Mouse (Mus musculus): ENCODE data around the gene Ascl2. TPM values are rescaled to one million over a fixed set of nuclear protein-coding genes. Genes with fewer than 3 reads are reported as not detected.

Gene Ascl2
- total and polyA plus RNA-seq, 2 experiments from 2014 or later: 0.69 to 2.9 TPM

DNA sequence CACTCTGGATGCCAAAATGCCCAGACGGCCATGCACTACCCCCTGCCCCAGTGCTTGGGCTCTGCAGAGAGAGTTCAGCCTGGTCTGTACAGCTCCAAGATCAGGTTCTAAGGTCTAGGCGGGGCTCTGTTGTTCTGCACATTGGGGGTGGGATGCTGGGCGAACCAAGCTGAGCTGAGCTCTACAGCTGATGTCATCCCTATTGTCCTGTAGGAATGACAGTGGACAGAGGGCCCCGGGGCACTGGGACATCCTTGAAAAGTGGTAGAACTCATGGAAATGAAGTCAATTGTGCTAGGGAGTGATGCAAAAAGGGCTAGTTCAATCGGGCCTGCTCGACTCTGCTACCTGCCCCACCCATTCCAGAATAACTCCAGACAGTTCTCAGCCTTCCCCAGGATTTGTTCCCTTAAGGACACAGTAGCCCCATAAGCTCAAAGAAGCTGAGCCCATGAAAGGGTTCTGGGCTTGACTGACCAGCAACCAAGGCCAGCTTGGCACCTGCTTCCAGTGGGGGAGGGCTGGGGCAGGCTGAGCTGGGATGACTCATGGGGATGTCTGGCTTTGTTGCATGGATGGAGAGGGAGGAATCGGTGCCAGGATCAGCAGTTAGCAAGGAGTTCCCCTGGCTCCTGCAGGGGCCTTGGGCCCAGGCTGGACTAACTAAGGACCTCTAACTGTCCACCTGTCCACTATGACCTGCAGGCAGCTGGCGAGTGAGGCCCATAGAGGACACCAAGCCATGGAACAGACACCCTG lies 44.5 kb upstream of the Ascl2 start:
- Histone ChIP-seq H3K4me3 (ENCODE audit: low read length) (no peak overlapping the region), H3K36me3 (ENCODE audit: insufficient read depth, low read length) (no peaks in the 10 kb centered on the region), H3K27ac (peak overlapping the region; percentile 48; the same call in 1 of the 2 replicates), H3K27me3 (ENCODE audit: insufficient read depth, low read length) (no peaks in the 10 kb centered on the region), H3K9me3 (ENCODE audit: low read length) (no peaks in the 10 kb centered on the region), H3K4me1 (ENCODE audit: insufficient read depth, low read length) (peaks cover 32% of the 10 kb centered on the region), H3K4me2 (ENCODE audit: low read depth, low read length) (no peak overlapping the region), H3K9ac (replicated peaks; ENCODE audit: low read length) (no peak overlapping the region)
- ATAC-seq (peak; percentile 57), DNase-seq (ENCODE audit: low spot score) (peak; percentile 63)
- WGBS: 58% methylated on average over 8 of the region's 8 CpGs
- no peak for TF ChIP-seq CTCF (IDR thresholded peaks at IDR 0.05; ENCODE audit: low read depth)

DNA sequence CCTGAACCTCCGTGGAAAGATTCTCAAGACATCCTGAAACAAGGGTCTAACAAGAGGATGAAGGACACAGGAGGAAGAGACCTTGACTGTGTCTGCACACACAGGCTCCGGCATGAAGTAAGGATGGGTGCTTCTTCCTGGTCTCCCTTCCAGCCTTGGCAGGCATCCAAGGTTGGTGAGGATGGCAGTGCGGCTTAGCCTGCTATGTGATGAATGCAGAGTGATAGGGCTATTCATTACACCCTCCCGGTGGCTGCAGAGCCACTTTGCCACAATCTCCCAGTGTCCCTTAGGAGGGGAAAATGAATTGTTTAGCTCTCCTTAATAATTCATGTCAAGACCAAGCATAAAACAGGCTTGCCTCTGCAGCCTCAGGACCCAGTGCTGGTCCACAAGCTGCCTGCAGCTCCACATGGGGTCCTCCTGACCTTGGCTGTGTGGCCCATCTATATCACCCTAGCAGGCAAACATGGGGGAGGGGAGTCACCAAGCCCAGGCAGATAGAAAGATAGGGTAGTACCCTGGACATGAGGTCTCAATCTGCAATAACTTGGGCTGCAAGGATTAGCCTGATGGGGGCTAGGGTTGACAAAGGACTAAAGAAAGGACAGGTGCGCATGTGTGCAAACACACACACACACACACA lies 43.3 kb upstream of the Ascl2 start:
- peak overlapping the region; percentile 41; the same call in 1 of the 2 replicates for H3K27ac ChIP-seq
- H3K4me3 ChIP-seq (ENCODE audit: low read length): no peak overlapping the region
- no peaks in the 10 kb centered on the region for H3K27me3 ChIP-seq (ENCODE audit: insufficient read depth, low read length)
- DNase-seq (ENCODE audit: low spot score): peak; percentile 64
- no peak for ATAC-seq
- peaks cover 35% of the 10 kb centered on the region for H3K4me1 ChIP-seq (ENCODE audit: insufficient read depth, low read length)
- H3K9me3 ChIP-seq (ENCODE audit: low read length): no peaks in the 10 kb centered on the region
- no peak overlapping the region for H3K4me2 ChIP-seq (ENCODE audit: low read depth, low read length)
- H3K9ac ChIP-seq (replicated peaks; ENCODE audit: low read length): no peak overlapping the region
- 43% methylated on average over 5 of the region's 5 CpGs for WGBS
- no peaks in the 10 kb centered on the region for H3K36me3 ChIP-seq (ENCODE audit: insufficient read depth, low read length)
- no peak for TF ChIP-seq CTCF (IDR thresholded peaks at IDR 0.05; ENCODE audit: low read depth)

DNA sequence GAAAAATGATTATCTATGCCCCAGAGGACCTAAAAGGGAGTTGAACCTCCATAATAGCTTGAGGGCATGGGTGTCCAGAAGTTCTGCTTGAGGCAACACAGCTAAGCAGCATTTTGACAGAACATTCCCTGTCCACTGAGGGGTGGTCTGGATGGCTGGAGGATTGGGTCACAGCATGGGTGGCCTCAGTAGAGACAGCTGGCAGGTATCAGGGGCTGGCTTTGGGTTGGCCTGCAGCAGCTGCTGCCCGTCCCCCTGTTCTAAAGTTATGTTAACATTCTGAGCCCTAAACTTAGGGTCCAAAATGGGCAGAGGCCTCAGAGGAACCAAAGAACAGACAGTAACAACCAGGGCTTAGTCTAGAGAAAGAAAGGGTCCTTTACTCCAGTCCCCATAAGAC lies 42.2 kb upstream of the Ascl2 start:
- no peak overlapping the region for H3K27ac ChIP-seq
- no peak for DNase-seq (ENCODE audit: low spot score)
- peaks cover 34% of the 10 kb centered on the region for H3K4me1 ChIP-seq (ENCODE audit: insufficient read depth, low read length)
- H3K4me3 ChIP-seq (ENCODE audit: low read length): no peak overlapping the region
- no peaks in the 10 kb centered on the region for H3K27me3 ChIP-seq (ENCODE audit: insufficient read depth, low read length)
- no peak overlapping the region for H3K4me2 ChIP-seq (ENCODE audit: low read depth, low read length)
- H3K9ac ChIP-seq (replicated peaks; ENCODE audit: low read length): no peak overlapping the region
- no peaks in the 10 kb centered on the region for H3K9me3 ChIP-seq (ENCODE audit: low read length)
- 78% methylated on average over 1 of the region's 1 CpGs for WGBS
- ATAC-seq: no peak
- no peak for TF ChIP-seq CTCF (IDR thresholded peaks at IDR 0.05; ENCODE audit: low read depth)
- no peaks in the 10 kb centered on the region for H3K36me3 ChIP-seq (ENCODE audit: insufficient read depth, low read length)

DNA sequence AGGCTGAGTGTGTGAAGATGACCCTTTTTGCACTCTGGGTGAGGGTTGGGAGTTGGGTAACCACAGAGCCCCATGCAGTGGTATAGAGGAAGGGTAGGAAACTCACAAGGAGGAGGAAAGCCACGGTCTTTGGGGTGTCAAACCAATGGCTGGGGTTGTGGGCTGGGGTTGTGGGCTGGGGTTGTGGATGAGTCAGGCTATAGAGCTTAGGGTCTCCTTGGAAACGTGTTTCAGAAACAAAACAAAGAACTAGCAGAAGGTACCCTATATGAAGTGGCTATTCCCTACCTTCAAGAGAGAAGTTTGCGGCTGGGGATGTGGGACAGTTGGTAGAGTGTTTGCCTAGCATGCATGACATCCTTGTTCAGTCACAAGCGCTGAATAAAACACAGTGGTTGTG lies 40.9 kb upstream of the Ascl2 start:
- Histone ChIP-seq H3K4me1 (ENCODE audit: insufficient read depth, low read length) (peaks cover 22% of the 10 kb centered on the region), H3K36me3 (ENCODE audit: insufficient read depth, low read length) (no peaks in the 10 kb centered on the region), H3K27me3 (ENCODE audit: insufficient read depth, low read length) (no peaks in the 10 kb centered on the region), H3K9ac (replicated peaks; ENCODE audit: low read length) (no peak overlapping the region), H3K4me3 (ENCODE audit: low read length) (no peak overlapping the region), H3K4me2 (ENCODE audit: low read depth, low read length) (no peak overlapping the region), H3K27ac (no peak overlapping the region), H3K9me3 (ENCODE audit: low read length) (no peaks in the 10 kb centered on the region)
- no peak for TF ChIP-seq CTCF (IDR thresholded peaks at IDR 0.05; ENCODE audit: low read depth)
- no peak for ATAC-seq
- 85% methylated on average over 4 of the region's 4 CpGs for WGBS
- DNase-seq (ENCODE audit: low spot score): no peak

DNA sequence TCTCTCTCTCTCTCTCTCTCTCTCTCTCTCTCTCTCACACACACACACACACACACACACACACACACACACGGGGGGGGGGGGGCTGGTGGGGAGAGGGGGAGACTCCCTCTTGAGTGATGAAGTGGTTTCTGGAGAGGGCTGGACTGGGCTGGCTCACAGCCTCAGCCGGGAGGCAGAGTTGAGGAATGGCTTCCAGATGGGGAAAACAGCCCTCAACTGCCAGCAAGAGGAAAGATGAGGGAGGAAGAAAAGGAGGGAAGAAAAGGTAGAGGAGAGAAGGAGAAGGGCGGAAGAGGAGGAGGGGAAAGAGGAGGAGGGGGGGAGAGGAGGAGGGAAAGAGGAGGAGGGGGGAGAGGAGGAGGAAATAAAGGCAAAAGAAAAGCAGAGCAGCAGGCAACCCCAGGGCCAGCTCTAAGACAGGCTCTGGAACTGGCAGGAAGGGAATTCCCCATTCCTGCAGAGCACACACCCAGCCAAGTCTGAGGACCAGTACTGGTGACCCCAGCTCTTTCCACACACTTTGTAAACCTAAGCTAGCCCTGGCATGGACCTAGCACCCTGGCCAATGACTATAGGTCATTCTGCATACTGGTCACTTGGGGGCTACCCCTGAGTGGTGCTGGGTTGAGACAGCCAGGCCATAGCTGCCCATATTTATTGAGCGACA lies 40.1 kb upstream of the Ascl2 start:
- Histone ChIP-seq H3K4me2 (ENCODE audit: low read depth, low read length) (no peak overlapping the region), H3K4me1 (ENCODE audit: insufficient read depth, low read length) (peaks cover 20% of the 10 kb centered on the region), H3K27ac (peak overlapping the region; percentile 74; the same call in 1 of the 2 replicates), H3K9ac (replicated peaks; ENCODE audit: low read length) (no peak overlapping the region), H3K4me3 (ENCODE audit: low read length) (no peak overlapping the region), H3K9me3 (ENCODE audit: low read length) (no peaks in the 10 kb centered on the region), H3K27me3 (ENCODE audit: insufficient read depth, low read length) (no peaks in the 10 kb centered on the region), H3K36me3 (ENCODE audit: insufficient read depth, low read length) (no peaks in the 10 kb centered on the region)
- ATAC-seq (no peak), DNase-seq (ENCODE audit: low spot score) (peak; percentile 40)
- no peak for TF ChIP-seq CTCF (IDR thresholded peaks at IDR 0.05; ENCODE audit: low read depth)
- 56% methylated on average over 2 of the region's 4 CpGs for WGBS

DNA sequence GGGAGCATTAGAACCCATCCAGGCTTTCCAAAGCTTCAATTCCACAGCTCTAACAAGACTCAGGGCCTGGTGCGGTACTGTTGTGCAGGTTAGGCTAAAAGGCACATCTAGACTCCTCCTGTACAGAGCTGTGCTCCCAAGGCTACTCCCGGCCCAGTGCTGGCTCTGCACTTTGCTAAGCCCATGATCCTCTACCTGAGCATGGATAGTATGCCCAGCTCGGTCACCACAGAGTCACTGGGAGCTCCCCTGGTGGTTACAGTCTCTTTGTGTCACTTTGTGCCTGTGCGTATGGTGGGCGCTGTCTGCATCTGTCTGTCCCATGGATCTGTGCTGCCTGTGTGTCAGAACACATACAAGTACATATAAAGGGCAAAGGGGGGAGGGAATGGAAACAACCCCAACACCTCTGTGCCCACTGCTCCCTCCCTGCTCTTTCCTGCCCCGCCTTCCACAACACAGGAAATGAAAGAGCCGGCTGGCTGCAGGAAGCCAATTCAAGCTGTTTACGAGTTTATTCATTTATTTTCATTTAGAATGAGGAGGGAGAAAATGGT lies 39.4 kb upstream of the Ascl2 start:
- H3K36me3 ChIP-seq (ENCODE audit: insufficient read depth, low read length): no peaks in the 10 kb centered on the region
- H3K9me3 ChIP-seq (ENCODE audit: low read length): no peaks in the 10 kb centered on the region
- H3K4me2 ChIP-seq (ENCODE audit: low read depth, low read length): no peak overlapping the region
- TF ChIP-seq CTCF (IDR thresholded peaks at IDR 0.05; ENCODE audit: low read depth): no peak
- H3K9ac ChIP-seq (replicated peaks; ENCODE audit: low read length): no peak overlapping the region
- H3K27me3 ChIP-seq (ENCODE audit: insufficient read depth, low read length): no peaks in the 10 kb centered on the region
- ATAC-seq (peak; percentile 50), DNase-seq (ENCODE audit: low spot score) (peak; percentile 27)
- H3K4me3 ChIP-seq (ENCODE audit: low read length): no peak overlapping the region
- 59% methylated on average over 8 of the region's 8 CpGs for WGBS
- peak overlapping the region; percentile 74 for H3K27ac ChIP-seq
- H3K4me1 ChIP-seq (ENCODE audit: insufficient read depth, low read length): peaks cover 16% of the 10 kb centered on the region
